Mouse (Mus musculus) retina, postnatal 7 days (tissue): ENCODE measurements around the gene Rnf31.

Source experiments
- DNase-seq: peaks from one replicate; pipeline ENCODE4 v3.0.0-alpha.2; 2012; ENCODE audit warnings: low read depth, low spot score

The Rnf31 gene

GRCm38 (mm10) chr14:55591331-55591891, at the start of gene Rnf31:
Rnf31 (plus strand) TSS chr14:55591708.
- DNase-seq, result peak; percentile 90

GRCm38 (mm10) chr14:55542268-55542667, 49.2 kb upstream of the Rnf31 start:
- no peak for DNase-seq

- DNase-seq, result no peak
Measured at GRCm38 (mm10) chr14:55544334-55544733, 47.2 kb upstream of the Rnf31 start.

- DNase-seq, result no peak
Measured at GRCm38 (mm10) chr14:55550191-55550590, 41.3 kb upstream of the Rnf31 start.

GRCm38 (mm10) chr14:55551347-55551746, 40.2 kb upstream of the Rnf31 start:
- DNase-seq, result no peak

GRCm38 (mm10) chr14:55551794-55552193, 39.7 kb upstream of the Rnf31 start:
- DNase-seq, result no peak

- DNase-seq, result no peak
Measured at GRCm38 (mm10) chr14:55554635-55555034, 36.9 kb upstream of the Rnf31 start.

GRCm38 (mm10) chr14:55555788-55556187, 35.7 kb upstream of the Rnf31 start:
- DNase-seq, result no peak

GRCm38 (mm10) chr14:55557003-55557402, 34.5 kb upstream of the Rnf31 start:
- peak; percentile 51 for DNase-seq

- no peak for DNase-seq
Measured at GRCm38 (mm10) chr14:55557587-55557986, 33.9 kb upstream of the Rnf31 start.

GRCm38 (mm10) chr14:55558740-55559448, 32.6 kb upstream of the Rnf31 start:
- no peak for DNase-seq

- peak; percentile 92 for DNase-seq
Measured at GRCm38 (mm10) chr14:55559799-55560201, 31.7 kb upstream of the Rnf31 start, which contains the start of gene Dcaf11. Dcaf11 (plus strand) TSS chr14:55560006.

- peak; percentile 98 for DNase-seq
Measured at GRCm38 (mm10) chr14:55560202-55561073, 31.1 kb upstream of the Rnf31 start, which contains the start of gene A730061H03Rik. A730061H03Rik (minus strand) TSS chr14:55560406.

GRCm38 (mm10) chr14:55561860-55562259, 29.6 kb upstream of the Rnf31 start:
- DNase-seq, result no peak

GRCm38 (mm10) chr14:55563249-55563648, 28.3 kb upstream of the Rnf31 start:
- no peak for DNase-seq

GRCm38 (mm10) chr14:55565748-55566147, 25.8 kb upstream of the Rnf31 start:
- no peak for DNase-seq

GRCm38 (mm10) chr14:55567496-55567895, 24.0 kb upstream of the Rnf31 start:
- no peak for DNase-seq

- no peak for DNase-seq
Measured at GRCm38 (mm10) chr14:55570588-55570987, 20.9 kb upstream of the Rnf31 start.

GRCm38 (mm10) chr14:55571760-55572159, 19.7 kb upstream of the Rnf31 start:
- no peak for DNase-seq

GRCm38 (mm10) chr14:55575302-55575701, 16.2 kb upstream of the Rnf31 start, which contains the start of gene Fitm1:
Fitm1 (plus strand) TSS chr14:55575617.
- DNase-seq, result no peak

- no peak for DNase-seq
Measured at GRCm38 (mm10) chr14:55575711-55576110, 15.8 kb upstream of the Rnf31 start.

GRCm38 (mm10) chr14:55576376-55576775, 15.1 kb upstream of the Rnf31 start:
- no peak for DNase-seq
